Mouse (Mus musculus) brown adipose tissue, adult 24 weeks (tissue): ENCODE data around the gene Crocc2. TPM values are rescaled to one million over a fixed set of nuclear protein-coding genes. Genes with fewer than 3 reads are reported as not detected.
"Not testable (repeated sequence)": the region's sequence is repeated elsewhere in the genome, so short reads cannot be mapped to it uniquely, and the experiment has no call there.

Experiments used
- H3K27ac ChIP-seq: fragments of 200-500 bp; replicated peaks from 2 replicates; pipeline ENCODE4 v1.5.1; 2012; ENCODE audit warnings: low read depth, mild to moderate bottlenecking, low read length
- H3K4me1 ChIP-seq: fragments of 200-500 bp; 2 replicates; pipeline ENCODE4 v1.6.1; 2012; ENCODE audit warnings: low read length, mixed read lengths; ENCODE audit not compliant: control insufficient read depth, insufficient read depth, insufficient read length
- H3K4me3 ChIP-seq: fragments of 200-500 bp; 2 replicates; pipeline ENCODE4 v1.5.1; 2012; ENCODE audit warnings: low read depth, mild to moderate bottlenecking, low read length, moderate library complexity; ENCODE audit not compliant: insufficient read depth
- polyA plus RNA-seq: library from polyadenylated mRNA; stranded (reverse); fragments of >200 nt; gene quantifications from 2 replicates; pipeline ENCODE4 v1.2.4, GENCODE M21; 2012; ENCODE audit not compliant: missing spikeins, insufficient read depth, insufficient read length

Crocc2 gene
- polyA plus RNA-seq, 1 experiment: not detected

- H3K4me1 ChIP-seq: no peaks in the 10 kb centered on the region
- H3K4me3 ChIP-seq: no peak overlapping the region
Measured at GRCm38 (mm10) chr1:93182281-93182680, 13.8 kb downstream of the Crocc2 start.

GRCm38 (mm10) chr1:93184071-93184828 lies 15.7 kb downstream of the Crocc2 start:
- Histone ChIP-seq H3K27ac (no peak overlapping the region), H3K4me1 (no peaks in the 10 kb centered on the region), H3K4me3 (no peak overlapping the region)

More at GRCm38 (mm10) chr1:93182281-93182680, 13.8 kb downstream of the Crocc2 start:
- no peak overlapping the region for H3K27ac ChIP-seq

GRCm38 (mm10) chr1:93190726-93191305 lies 22.3 kb downstream of the Crocc2 start:
- H3K27ac ChIP-seq: no peak overlapping the region
- no peak overlapping the region for H3K4me3 ChIP-seq
- no peaks in the 10 kb centered on the region for H3K4me1 ChIP-seq

DNA sequence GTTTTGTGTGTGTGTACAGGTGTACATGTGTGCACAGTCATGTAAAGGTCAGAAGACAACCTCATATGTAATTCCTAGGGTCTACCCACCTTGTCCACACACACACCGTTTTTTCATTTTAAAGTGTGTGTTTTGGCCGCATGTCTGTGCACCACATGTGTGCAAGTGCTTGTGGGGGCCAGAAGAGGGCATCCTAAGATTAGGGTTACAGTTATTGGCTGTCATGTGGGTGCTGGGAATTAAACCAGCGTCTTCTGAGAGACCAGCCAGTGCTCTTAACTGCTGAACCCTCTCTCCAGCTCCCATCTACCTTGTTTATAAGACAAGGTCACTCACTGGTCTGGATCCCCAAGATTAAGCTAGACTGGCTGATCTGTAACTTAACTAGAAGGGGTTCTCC lies 26.4 kb downstream of the Crocc2 start:
- Histone ChIP-seq H3K27ac (no peak overlapping the region), H3K4me1 (no peaks in the 10 kb centered on the region), H3K4me3 (no peak overlapping the region)

DNA sequence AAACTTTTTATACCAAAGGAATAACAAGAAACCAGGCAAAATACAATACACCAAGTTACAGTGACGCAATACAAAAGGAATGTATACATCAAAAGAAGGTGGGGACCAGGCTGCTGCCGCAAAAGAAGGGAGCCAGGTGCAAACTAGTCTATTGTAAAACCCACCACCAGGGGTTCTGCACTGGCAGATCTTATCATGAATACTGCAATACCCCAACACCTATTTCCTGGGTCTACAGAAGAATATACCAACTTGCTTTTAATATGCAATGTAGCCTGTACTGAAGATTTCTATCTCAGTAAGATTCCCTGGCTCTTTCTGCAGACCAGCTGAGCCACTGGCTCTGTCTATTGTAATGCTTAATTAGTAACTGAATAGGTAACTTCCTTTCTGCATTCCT lies 28.9 kb downstream of the Crocc2 start:
- H3K4me3 ChIP-seq, H3K4me1 ChIP-seq, H3K27ac ChIP-seq: not testable (repeated sequence)

DNA sequence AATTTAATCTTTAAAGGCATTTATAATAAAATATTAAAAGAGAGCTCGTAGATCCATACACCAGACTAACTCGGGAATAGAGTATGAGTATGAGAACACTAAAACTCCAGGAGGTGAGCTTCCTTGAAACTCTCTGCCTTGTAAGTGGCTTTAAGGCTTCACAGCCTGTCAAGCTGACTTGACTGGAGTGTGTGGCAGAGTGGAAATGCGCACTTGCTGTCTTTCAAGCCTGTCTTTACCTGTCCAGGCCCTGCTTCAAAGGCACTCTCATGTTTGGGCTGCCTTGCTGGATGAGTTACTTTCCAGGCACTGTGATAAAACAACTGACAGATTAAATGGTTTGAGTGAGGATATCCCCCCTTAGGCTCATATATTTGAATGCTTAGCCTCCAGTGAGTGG lies 29.4 kb downstream of the Crocc2 start:
- Histone ChIP-seq H3K4me3 (no peak overlapping the region), H3K27ac (no peak overlapping the region), H3K4me1 (no peaks in the 10 kb centered on the region)

DNA sequence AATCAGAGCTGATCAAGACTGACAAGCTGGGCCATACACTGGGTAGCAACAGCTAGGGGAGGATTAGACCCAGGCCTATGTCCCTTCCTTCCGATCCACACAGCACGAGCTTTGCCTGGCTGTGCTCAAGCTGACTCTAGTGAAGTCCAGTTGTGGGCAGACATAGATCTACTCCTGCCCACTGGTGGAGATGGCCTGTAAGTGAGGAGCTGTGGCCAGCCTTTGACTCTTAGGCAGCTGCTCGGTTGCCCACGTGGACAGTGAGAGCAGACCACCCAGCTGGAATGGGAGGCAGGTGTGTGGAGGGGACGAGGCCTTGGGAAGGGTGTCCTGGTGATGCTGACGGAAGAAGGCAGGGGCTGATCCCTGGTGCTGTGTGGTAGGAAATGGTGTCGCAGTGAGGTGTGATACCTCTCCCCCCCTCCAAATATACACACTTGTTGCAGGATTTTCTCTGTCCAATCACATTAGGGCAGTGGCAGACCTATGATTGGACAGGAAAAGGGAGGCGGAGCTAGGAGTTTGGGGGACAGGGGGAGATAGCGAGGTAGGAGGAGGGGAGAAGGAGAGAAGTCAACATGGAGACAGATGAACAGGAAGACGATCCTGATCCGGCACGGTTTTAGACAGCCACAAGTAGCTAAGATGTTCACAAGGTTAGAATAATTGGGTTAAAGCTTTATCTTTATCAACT lies 37.9 kb downstream of the Crocc2 start:
- Histone ChIP-seq H3K4me1 (no peaks in the 10 kb centered on the region), H3K4me3 (no peak overlapping the region), H3K27ac (no peak overlapping the region)

GRCm38 (mm10) chr1:93207536-93208064 lies 39.1 kb downstream of the Crocc2 start:
- Histone ChIP-seq H3K27ac (no peak overlapping the region), H3K4me3 (no peak overlapping the region), H3K4me1 (no peaks in the 10 kb centered on the region)

GRCm38 (mm10) chr1:93210213-93210641 lies 41.7 kb downstream of the Crocc2 start:
- Histone ChIP-seq H3K4me3 (no peak overlapping the region), H3K4me1 (no peaks in the 10 kb centered on the region), H3K27ac (no peak overlapping the region)

DNA sequence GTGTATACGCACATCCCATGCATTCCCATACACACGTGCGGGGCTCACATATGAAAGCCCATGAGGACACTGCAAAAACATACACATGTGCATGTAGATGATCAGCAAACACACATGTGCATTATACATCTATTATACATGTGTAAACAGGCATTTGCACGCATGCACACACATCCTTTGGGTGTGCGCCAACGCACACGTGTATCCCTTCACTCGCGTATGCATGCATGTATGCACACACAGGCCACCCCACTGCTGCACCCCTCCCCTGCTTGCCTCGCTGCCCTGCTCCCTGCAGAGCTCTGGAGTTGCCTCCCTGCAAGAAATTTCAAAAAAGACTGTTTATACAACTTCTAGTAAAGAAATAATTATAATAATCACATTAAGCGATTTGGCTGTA lies 42.5 kb downstream of the Crocc2 start:
- Histone ChIP-seq H3K27ac (no peak overlapping the region), H3K4me1 (no peaks in the 10 kb centered on the region), H3K4me3 (no peak overlapping the region)

DNA sequence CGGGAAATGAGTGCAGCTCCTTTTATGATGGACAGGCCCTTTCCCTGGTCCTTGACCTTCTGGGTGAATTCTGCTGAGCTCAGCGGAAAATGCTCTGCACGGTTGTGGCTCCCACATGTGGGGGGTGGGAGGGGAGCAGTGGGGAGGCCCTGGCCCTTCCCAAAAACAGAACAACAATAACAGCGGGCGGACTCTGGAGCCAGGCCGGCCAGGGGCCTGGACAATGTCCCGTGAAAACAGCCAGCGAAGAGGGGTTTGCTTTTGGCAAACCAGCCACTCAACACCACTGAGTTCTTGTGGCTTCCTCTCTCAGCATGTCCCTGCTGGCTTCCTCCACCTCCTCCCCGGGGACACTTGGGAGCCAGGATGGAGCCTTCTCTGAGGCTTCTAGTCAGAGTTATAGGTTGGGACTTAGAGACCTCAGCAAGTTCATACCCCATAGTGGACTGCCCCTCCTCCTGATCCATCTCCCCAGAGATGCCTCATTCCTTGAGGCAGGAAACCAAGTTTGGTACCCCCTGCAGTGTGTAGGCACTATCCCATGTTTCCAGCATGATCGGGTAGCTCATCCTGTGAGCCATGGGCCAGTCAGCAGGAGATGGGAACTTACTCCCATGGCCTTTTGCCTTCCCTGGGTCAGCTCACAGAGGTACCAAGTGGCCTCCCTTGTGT lies 43.2 kb downstream of the Crocc2 start:
- H3K27ac ChIP-seq: no peak overlapping the region
- H3K4me1 ChIP-seq: no peaks in the 10 kb centered on the region; the same call in 1 of the 2 replicates
- no peak overlapping the region for H3K4me3 ChIP-seq

DNA sequence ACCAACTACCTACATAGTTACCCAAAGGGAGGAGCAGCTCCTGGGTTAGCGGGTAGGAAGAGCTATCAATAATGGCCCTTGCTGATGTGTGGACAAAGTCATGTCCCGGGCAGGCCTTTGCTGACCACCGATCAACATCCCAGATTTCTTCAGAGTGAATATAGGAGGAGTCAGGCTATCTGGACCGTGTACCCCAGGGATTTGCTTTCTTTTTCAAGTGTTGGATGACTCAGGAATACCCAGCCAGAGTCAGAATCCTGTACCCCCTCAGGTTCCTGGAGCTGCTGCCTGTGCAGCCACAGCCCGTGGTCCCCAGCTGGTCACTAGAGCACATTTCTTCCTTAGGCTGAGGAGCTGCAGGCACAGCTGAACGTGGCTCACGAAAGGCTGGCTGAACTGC lies 43.9 kb downstream of the Crocc2 start:
- Histone ChIP-seq H3K4me1 (no peaks in the 10 kb centered on the region; the same call in 1 of the 2 replicates), H3K4me3 (no peak overlapping the region), H3K27ac (no peak overlapping the region)

GRCm38 (mm10) chr1:93214612-93215011 lies 46.1 kb downstream of the Crocc2 start:
- Histone ChIP-seq H3K4me3 (no peak overlapping the region), H3K4me1 (no peaks in the 10 kb centered on the region; the same call in 1 of the 2 replicates), H3K27ac (no peak overlapping the region)

DNA sequence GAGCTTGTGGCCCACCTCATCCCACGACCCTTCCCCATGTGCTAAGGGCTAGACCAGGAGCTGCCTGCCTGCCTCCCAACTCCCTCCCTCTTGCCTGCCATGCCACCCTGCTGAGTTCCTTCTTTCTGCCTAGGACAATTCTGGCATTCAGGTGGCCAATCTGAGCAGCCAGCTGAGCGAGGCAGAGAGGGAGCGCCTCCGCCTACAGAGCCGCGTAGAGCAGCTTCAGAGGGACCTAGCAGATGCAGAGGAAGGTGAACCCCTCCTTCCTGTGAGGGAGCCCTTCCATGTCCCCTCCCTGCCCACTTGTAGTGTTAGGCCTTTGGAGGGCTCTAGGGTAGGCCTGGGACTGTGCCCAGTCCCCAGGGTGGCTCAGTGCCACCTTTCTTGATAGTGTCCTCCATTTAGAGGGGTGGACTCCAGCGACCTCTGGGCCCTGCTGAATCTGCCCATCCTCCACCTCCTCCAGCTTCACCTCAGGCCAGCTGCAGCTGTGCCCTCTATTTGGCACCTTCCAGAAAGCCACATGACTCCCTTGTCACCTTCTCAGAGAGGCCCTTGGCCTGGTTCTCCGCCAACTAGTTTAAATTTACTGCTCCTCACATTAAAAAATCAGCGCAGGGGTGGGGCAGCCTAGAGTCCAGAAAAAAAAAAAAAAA lies 48.4 kb downstream of the Crocc2 start:
- Histone ChIP-seq H3K4me3 (no peak overlapping the region), H3K4me1 (no peaks in the 10 kb centered on the region; the same call in 1 of the 2 replicates), H3K27ac (no peak overlapping the region)
